Mouse (Mus musculus) testis, adult 2 months (tissue): ENCODE data around the gene Fam227b. TPM values are rescaled to one million over a fixed set of nuclear protein-coding genes. Genes with fewer than 3 reads are reported as not detected.

Experiments used
- H3K27ac ChIP-seq: fragments of 200-500 bp; 2 replicates; pipeline ENCODE4 v1.5.1; 2012; ENCODE audit warnings: low read depth, low read length; ENCODE audit not compliant: control insufficient read depth, insufficient read depth
- H3K27me3 ChIP-seq: fragments of 200-500 bp; 2 replicates; pipeline ENCODE4 v1.6.1; 2012; ENCODE audit warnings: mild to moderate bottlenecking, low read length, moderate library complexity; ENCODE audit not compliant: control insufficient read depth, insufficient read depth
- H3K36me3 ChIP-seq: fragments of 200-500 bp; 2 replicates; pipeline ENCODE4 v1.6.1; 2012; ENCODE audit warnings: mild to moderate bottlenecking, low read length; ENCODE audit not compliant: control insufficient read depth, insufficient read depth
- H3K4me1 ChIP-seq: fragments of 200-500 bp; 2 replicates; pipeline ENCODE4 v1.6.1; 2012; ENCODE audit warnings: low read length; ENCODE audit not compliant: control insufficient read depth, insufficient read depth
- H3K4me3 ChIP-seq: fragments of 200-500 bp; 2 replicates; pipeline ENCODE4 v1.5.1; 2012; ENCODE audit warnings: low read depth, mild to moderate bottlenecking, low read length, moderate library complexity, mixed read lengths; ENCODE audit not compliant: control insufficient read depth
- CTCF ChIP-seq: fragments of 200-500 bp; IDR thresholded peaks from 2 replicates; pipeline ENCODE4 v1.5.1; 2012; ENCODE audit warnings: low read depth, mild to moderate bottlenecking, inconsistent platforms, low read length, moderate library complexity; ENCODE audit not compliant: control insufficient read depth, insufficient read depth, insufficient replicate concordance
- POLR2A ChIP-seq: fragments of 200-500 bp; IDR thresholded peaks from 2 replicates; pipeline ENCODE4 v1.6.1; 2012; ENCODE audit warnings: low read depth, mild to moderate bottlenecking, inconsistent platforms, low read length, moderate library complexity; ENCODE audit not compliant: control insufficient read depth
- polyA plus RNA-seq: library from polyadenylated mRNA; depleted of rRNA; stranded (reverse); fragments of >200 nt; gene quantifications from 2 replicates; pipeline ENCODE4 v1.2.3, GENCODE M21; 2012

Fam227b gene
- polyA plus RNA-seq, 1 experiment, result 24.6 TPM

GRCm38 (mm10) chr2:126166335-126166734 is 14.5 kb upstream of the Fam227b start:
- no peaks in the 10 kb centered on the region for H3K27me3 ChIP-seq
- TF ChIP-seq POLR2A, result no peak
- no peak overlapping the region for H3K4me3 ChIP-seq

GRCm38 (mm10) chr2:126165277-126166018 is 13.6 kb upstream of the Fam227b start:
- H3K27ac ChIP-seq, result no peak overlapping the region
- H3K36me3 ChIP-seq, result no peaks in the 10 kb centered on the region
- no peak for TF ChIP-seq POLR2A
- no peak for TF ChIP-seq CTCF
- no peaks in the 10 kb centered on the region for H3K4me1 ChIP-seq
- no peaks in the 10 kb centered on the region for H3K27me3 ChIP-seq
- no peak overlapping the region for H3K4me3 ChIP-seq

More at GRCm38 (mm10) chr2:126166335-126166734, 14.5 kb upstream of the Fam227b start:
- H3K36me3 ChIP-seq, result no peaks in the 10 kb centered on the region
- no peak overlapping the region for H3K27ac ChIP-seq
- H3K4me1 ChIP-seq, result no peaks in the 10 kb centered on the region

- no peaks in the 10 kb centered on the region for H3K36me3 ChIP-seq
- no peak overlapping the region for H3K27ac ChIP-seq
- TF ChIP-seq CTCF, result no peak
- TF ChIP-seq POLR2A, result no peak
- H3K27me3 ChIP-seq, result no peaks in the 10 kb centered on the region
- no peaks in the 10 kb centered on the region for H3K4me1 ChIP-seq
- no peak overlapping the region for H3K4me3 ChIP-seq
These were observed 4.1 kb downstream of the Fam227b start for GRCm38 (mm10) chr2:126147723-126148122.

GRCm38 (mm10) chr2:126094616-126095015 is 57.2 kb downstream of the Fam227b start:
- Histone ChIP-seq H3K4me3 (no peak overlapping the region), H3K27ac (no peak overlapping the region), H3K36me3 (no peaks in the 10 kb centered on the region), H3K4me1 (no peaks in the 10 kb centered on the region), H3K27me3 (no peaks in the 10 kb centered on the region)
- TF ChIP-seq CTCF (no peak), POLR2A (no peak)

GRCm38 (mm10) chr2:126090432-126090831 is 61.4 kb downstream of the Fam227b start:
- no peak for TF ChIP-seq CTCF
- TF ChIP-seq POLR2A, result no peak
- H3K36me3 ChIP-seq, result no peaks in the 10 kb centered on the region
- no peak overlapping the region for H3K4me3 ChIP-seq
- no peak overlapping the region for H3K27ac ChIP-seq
- H3K4me1 ChIP-seq, result no peaks in the 10 kb centered on the region
- H3K27me3 ChIP-seq, result no peaks in the 10 kb centered on the region

- Histone ChIP-seq H3K4me3 (no peak overlapping the region), H3K27ac (no peak overlapping the region), H3K4me1 (no peaks in the 10 kb centered on the region), H3K36me3 (no peaks in the 10 kb centered on the region), H3K27me3 (no peaks in the 10 kb centered on the region)
- TF ChIP-seq CTCF, result no peak
- no peak for TF ChIP-seq POLR2A
These were observed 65.6 kb downstream of the Fam227b start for GRCm38 (mm10) chr2:126086187-126086586.

- Histone ChIP-seq H3K27ac (no peak overlapping the region), H3K36me3 (no peaks in the 10 kb centered on the region), H3K4me3 (no peak overlapping the region), H3K4me1 (no peaks in the 10 kb centered on the region), H3K27me3 (no peaks in the 10 kb centered on the region)
- no peak for TF ChIP-seq CTCF
- TF ChIP-seq POLR2A, result no peak
These were observed 67.5 kb downstream of the Fam227b start for GRCm38 (mm10) chr2:126084326-126084725.
